Mouse (Mus musculus) layer of hippocampus, postnatal 10 days (tissue): ENCODE results near the gene Sec22a. TPM values are rescaled to one million over a fixed set of nuclear protein-coding genes. Genes with fewer than 3 reads are reported as not detected.

ENCODE experiments used
- total RNA-seq, 2 experiments: library from RNA; stranded (reverse); gene quantifications; 2 replicates each; pipeline ENCODE4 v1.2.3; 2021

The Sec22a gene
- total RNA-seq, 2 experiments from 2014 or later, result 16.2 to 21.5 TPM

Other genes starting within 250 kb of the Sec22a start
- gene Adcy5, start 209.0 kb downstream of the Sec22a start, total RNA-seq, result 10 to 100 TPM; 68.7 to 73.4 TPM
- gene Pdia5, start 127.0 kb upstream of the Sec22a start, total RNA-seq, result 1 to 10 TPM; 5.0 to 5.2 TPM
- gene Sema5b, start 177.2 kb upstream of the Sec22a start, total RNA-seq, result 10 to 100 TPM; 29.4 to 30.9 TPM